Comparison of ENCODE assay signal across 23 mouse cellular contexts in genomic region chr11:6364581-6365275, GRCm38 (mm10).
"Had no signal": no experiment of that assay in that cellular context is flagged by ENCODE, and none has a peak within 500 bp of the region (broad histone marks: within the 10 kb centered on the region; RNA-seq: fewer than 3 reads in every experiment).

No protein-coding gene starts in this region.

- H3K4me1 ChIP-seq: lung, embryonic 15.5 days; midbrain, embryonic 13.5 days had no signal

- H3K4me3 ChIP-seq: left cerebral cortex, adult 2 months; limb, embryonic 13.5 days; liver, embryonic 15.5 days; lung, embryonic 15.5 days; megakaryocyte, embryonic 14.5 days; midbrain, embryonic 10.5 days; midbrain, embryonic 13.5 days; myocyte; neural tube, embryonic 13.5 days; stomach, embryonic 15.5 days had no signal

- H3K36me3 ChIP-seq: limb, embryonic 13.5 days; liver, embryonic 12.5 days; liver, embryonic 15.5 days; lung, embryonic 15.5 days; midbrain, embryonic 10.5 days; midbrain, embryonic 13.5 days; neural tube, embryonic 13.5 days; stomach, embryonic 15.5 days had no signal

- H3K9me3 ChIP-seq: limb, embryonic 13.5 days; liver, embryonic 12.5 days; liver, embryonic 15.5 days; lung, embryonic 15.5 days; megakaryocyte, embryonic 14.5 days; midbrain, embryonic 10.5 days; midbrain, embryonic 13.5 days; neural tube, embryonic 13.5 days; stomach, embryonic 15.5 days had no signal

- DNase-seq: kidney, postnatal 10 days; kidney, postnatal 36 days; layer of hippocampus, postnatal 36 days; left cerebral cortex, postnatal 4 days; liver; lung, adult 18-20 months; lung, postnatal 10 days; lung, postnatal 36 days; retina, postnatal 1 day; right cerebral cortex, postnatal 25 days; spleen, adult 18-20 months; thymus, postnatal 25 days had no signal

- H3K9ac ChIP-seq: limb, embryonic 13.5 days; liver, embryonic 12.5 days; liver, embryonic 15.5 days; lung, embryonic 15.5 days; midbrain, embryonic 13.5 days; neural tube, embryonic 13.5 days; stomach, embryonic 15.5 days had no signal

- H3K27me3 ChIP-seq: limb, embryonic 13.5 days; liver, embryonic 12.5 days; liver, embryonic 15.5 days; lung, embryonic 15.5 days; megakaryocyte, embryonic 14.5 days; midbrain, embryonic 13.5 days; neural tube, embryonic 13.5 days; stomach, embryonic 15.5 days had no signal

- H3K27ac ChIP-seq: left cerebral cortex, adult 2 months; limb, embryonic 13.5 days; liver, embryonic 15.5 days; lung, embryonic 15.5 days; midbrain, embryonic 10.5 days; midbrain, embryonic 13.5 days; neural tube, embryonic 13.5 days; stomach, embryonic 15.5 days had no signal
